Mouse (Mus musculus): ENCODE results near the gene Lin54. TPM values are rescaled to one million over a fixed set of nuclear protein-coding genes. Genes with fewer than 3 reads are reported as not detected.

The Lin54 gene
- polyA plus RNA-seq, 1 experiment = 12.1 TPM

DNA sequence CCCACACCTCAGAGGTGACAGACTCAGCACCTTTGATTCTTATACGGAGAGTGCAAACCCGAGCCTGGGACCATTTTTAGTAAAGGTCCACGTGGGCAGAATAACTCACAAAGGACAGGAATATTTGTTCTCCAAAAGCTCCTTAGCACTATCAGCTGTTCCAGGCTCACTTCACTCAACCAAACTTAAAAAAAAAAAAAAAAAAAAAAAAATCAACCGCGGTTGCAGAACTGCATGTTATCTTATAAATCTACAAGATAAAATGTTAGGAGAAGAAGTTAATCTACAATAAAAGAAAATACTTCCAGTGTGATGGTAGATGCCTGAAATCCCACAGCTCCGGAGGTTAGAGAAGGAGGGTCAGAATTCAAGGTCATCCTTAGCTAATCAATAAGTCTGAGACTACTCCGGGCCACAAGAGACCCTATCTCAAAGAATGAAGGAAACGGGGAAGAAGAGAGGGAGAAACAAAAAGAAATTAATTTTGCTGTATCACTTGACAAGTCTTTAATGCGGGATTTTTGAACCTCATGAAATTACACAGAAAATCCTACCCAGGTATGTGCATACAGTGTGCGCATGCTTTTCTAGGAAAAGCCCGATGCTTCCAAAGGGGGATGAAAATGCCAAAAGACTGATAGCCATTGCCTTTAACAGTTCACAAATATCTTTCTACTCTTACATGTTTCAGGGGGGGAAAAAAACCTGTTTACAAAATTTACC lies 85.8 kb downstream of the Lin54 start:
- TF ChIP-seq POLR2A (IDR thresholded peaks at IDR 0.05; ENCODE audit: borderline replicate concordance, low read depth, low read length) = no peak
- TF ChIP-seq CTCF (IDR thresholded peaks at IDR 0.05; ENCODE audit: low read depth, low read length) = no peak
- no peak overlapping the region for H3K27ac ChIP-seq (ENCODE audit: insufficient read depth, low read depth, low read length)
- peaks cover 18% of the 10 kb centered on the region for H3K4me1 ChIP-seq (ENCODE audit: control insufficient read depth, insufficient read depth, low read length)
- peak overlapping the region; percentile 44; the same call in 1 of the 2 replicates for H3K4me3 ChIP-seq (ENCODE audit: insufficient read depth, low read length)

DNA sequence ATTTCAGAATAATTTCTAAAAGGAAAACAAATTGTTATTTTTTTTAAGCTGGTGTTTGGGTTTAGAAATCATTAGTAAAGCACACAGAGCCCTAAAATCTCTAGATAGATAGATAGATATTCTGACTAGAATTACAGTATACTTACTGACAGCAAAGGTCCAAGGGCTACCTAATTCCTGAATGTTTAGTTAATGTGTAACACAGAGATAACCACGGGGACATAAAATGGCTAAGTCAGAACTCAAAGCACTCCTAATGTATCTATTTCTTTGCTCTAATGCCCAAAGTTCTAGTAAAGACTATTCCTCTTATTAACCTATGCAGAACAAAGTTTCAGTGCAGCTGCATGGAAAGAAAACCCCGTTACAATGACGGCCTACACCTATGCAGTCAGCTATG lies 87.6 kb downstream of the Lin54 start:
- no peak for TF ChIP-seq CTCF (IDR thresholded peaks at IDR 0.05; ENCODE audit: low read depth, low read length)
- no peak for TF ChIP-seq POLR2A (IDR thresholded peaks at IDR 0.05; ENCODE audit: borderline replicate concordance, low read depth, low read length)
- Histone ChIP-seq H3K4me1 (ENCODE audit: control insufficient read depth, insufficient read depth, low read length) (peaks cover 18% of the 10 kb centered on the region), H3K27ac (ENCODE audit: insufficient read depth, low read depth, low read length) (no peak overlapping the region), H3K4me3 (ENCODE audit: insufficient read depth, low read length) (no peak overlapping the region)

DNA sequence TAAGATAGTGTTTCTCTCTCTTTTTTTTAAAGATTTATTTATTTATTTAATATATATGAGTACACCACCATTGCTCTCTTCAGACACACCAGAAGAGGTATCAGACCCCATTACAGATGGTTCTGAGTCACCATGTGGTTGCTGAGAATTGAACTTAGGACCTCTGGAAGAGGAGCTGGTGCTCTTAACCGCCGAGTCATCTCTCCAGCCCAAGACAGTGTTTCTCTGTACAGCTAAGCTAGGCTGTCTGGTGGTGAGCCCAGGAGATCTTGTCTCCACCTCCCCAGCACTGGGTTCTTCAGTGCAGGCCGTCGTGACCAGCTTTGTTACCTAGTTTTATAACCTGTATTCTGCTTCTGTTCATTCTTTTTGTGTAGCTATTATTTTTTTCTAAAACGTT lies 90.2 kb downstream of the Lin54 start:
- Histone ChIP-seq H3K27ac (ENCODE audit: insufficient read depth, low read depth, low read length) (no peak overlapping the region), H3K4me1 (ENCODE audit: control insufficient read depth, insufficient read depth, low read length) (peaks cover 15% of the 10 kb centered on the region), H3K4me3 (ENCODE audit: insufficient read depth, low read length) (no peak overlapping the region)
- TF ChIP-seq POLR2A (IDR thresholded peaks at IDR 0.05; ENCODE audit: borderline replicate concordance, low read depth, low read length) = no peak
- no peak for TF ChIP-seq CTCF (IDR thresholded peaks at IDR 0.05; ENCODE audit: low read depth, low read length)

DNA sequence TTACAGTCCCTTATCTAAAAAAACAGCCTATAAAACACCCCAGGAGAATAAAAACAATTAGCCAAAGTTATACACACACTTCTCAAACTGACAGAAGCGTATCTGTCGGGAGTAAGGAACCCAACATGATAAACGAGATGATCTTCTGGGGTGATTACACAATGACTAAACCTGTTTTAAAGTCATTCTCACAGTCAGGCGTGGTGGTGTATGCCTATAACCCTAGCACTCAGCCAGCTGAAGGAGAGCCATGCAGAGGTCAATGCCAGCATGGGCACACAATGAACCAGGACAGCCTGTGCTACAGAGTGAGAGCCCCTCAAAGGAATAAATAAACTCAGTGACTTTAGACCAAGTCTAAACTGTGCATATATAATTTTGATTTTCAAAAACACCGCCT lies 92.0 kb downstream of the Lin54 start:
- H3K27ac ChIP-seq (ENCODE audit: insufficient read depth, low read depth, low read length) = no peak overlapping the region
- no peak for TF ChIP-seq POLR2A (IDR thresholded peaks at IDR 0.05; ENCODE audit: borderline replicate concordance, low read depth, low read length)
- TF ChIP-seq CTCF (IDR thresholded peaks at IDR 0.05; ENCODE audit: low read depth, low read length) = no peak
- H3K4me3 ChIP-seq (ENCODE audit: insufficient read depth, low read length) = no peak overlapping the region
- peaks cover 8% of the 10 kb centered on the region for H3K4me1 ChIP-seq (ENCODE audit: control insufficient read depth, insufficient read depth, low read length)

- TF ChIP-seq CTCF (IDR thresholded peaks at IDR 0.05; ENCODE audit: low read depth, low read length) (no peak), POLR2A (IDR thresholded peaks at IDR 0.05; ENCODE audit: borderline replicate concordance, low read depth, low read length) (no peak)
- H3K4me1 ChIP-seq (ENCODE audit: control insufficient read depth, insufficient read depth, low read length) = no peaks in the 10 kb centered on the region
- H3K27ac ChIP-seq (ENCODE audit: insufficient read depth, low read depth, low read length) = no peak overlapping the region
- no peak overlapping the region for H3K4me3 ChIP-seq (ENCODE audit: insufficient read depth, low read length)
Measured at GRCm38 (mm10) chr5:100396753-100397152, 103.7 kb downstream of the Lin54 start.

GRCm38 (mm10) chr5:100393681-100394080 lies 106.8 kb downstream of the Lin54 start:
- H3K4me1 ChIP-seq (ENCODE audit: control insufficient read depth, insufficient read depth, low read length) = no peaks in the 10 kb centered on the region
- TF ChIP-seq CTCF (IDR thresholded peaks at IDR 0.05; ENCODE audit: low read depth, low read length) (no peak), POLR2A (IDR thresholded peaks at IDR 0.05; ENCODE audit: borderline replicate concordance, low read depth, low read length) (no peak)
- no peak overlapping the region for H3K4me3 ChIP-seq (ENCODE audit: insufficient read depth, low read length)
- H3K27ac ChIP-seq (ENCODE audit: insufficient read depth, low read depth, low read length) = no peak overlapping the region

DNA sequence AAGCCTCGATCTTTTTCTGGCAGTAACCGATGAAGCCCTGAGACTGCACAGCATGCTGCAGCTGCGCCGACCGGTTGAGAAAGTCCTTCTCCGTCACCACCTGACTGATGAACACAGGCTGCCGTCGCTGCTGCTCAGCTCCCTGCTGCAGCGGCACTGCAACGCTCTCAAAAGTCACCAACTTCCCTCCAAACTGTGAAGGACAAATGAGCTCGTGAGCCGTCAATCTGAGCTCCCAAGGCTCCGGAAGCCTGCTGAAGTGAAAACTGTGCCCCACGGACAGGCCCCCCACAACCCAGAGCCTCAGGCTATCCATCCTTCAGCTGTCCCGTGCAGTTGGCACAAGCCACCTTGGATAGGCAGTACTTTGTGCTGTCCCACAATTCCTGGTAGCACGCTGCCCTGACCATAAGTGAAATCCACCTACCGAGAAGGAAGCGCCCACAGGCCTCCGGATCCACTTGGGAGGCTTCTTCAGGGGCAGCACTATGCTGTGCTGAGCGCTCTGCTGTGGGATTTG lies 107.9 kb downstream of the Lin54 start:
- Histone ChIP-seq H3K4me3 (ENCODE audit: insufficient read depth, low read length) (no peak overlapping the region), H3K4me1 (ENCODE audit: control insufficient read depth, insufficient read depth, low read length) (no peaks in the 10 kb centered on the region), H3K27ac (ENCODE audit: insufficient read depth, low read depth, low read length) (no peak overlapping the region)
- TF ChIP-seq POLR2A (IDR thresholded peaks at IDR 0.05; ENCODE audit: borderline replicate concordance, low read depth, low read length) (no peak), CTCF (IDR thresholded peaks at IDR 0.05; ENCODE audit: low read depth, low read length) (no peak)

Other genes with a start within 250 kb of the Lin54 start
- 76.0 and 79.8 TPM in 2 replicates for gene Sec31a, start 84.4 kb downstream of the Lin54 start, polyA plus RNA-seq (2012; ENCODE audit: insufficient read depth, insufficient read length, missing spikeins)
- gene Cops4, start 17.7 kb upstream of the Lin54 start, polyA plus RNA-seq (2012; ENCODE audit: insufficient read depth, insufficient read length, missing spikeins) = 46.4 and 50.7 TPM in 2 replicates
- 3.0 and 3.5 TPM in 2 replicates for gene Plac8, start 71.6 kb upstream of the Lin54 start, polyA plus RNA-seq (2012; ENCODE audit: insufficient read depth, insufficient read length, missing spikeins)
- 18.5 and 19.9 TPM in 2 replicates for gene Coq2, start 174.5 kb upstream of the Lin54 start, polyA plus RNA-seq (2012; ENCODE audit: insufficient read depth, insufficient read length, missing spikeins)
- gene Hpse, start 219.1 kb upstream of the Lin54 start, polyA plus RNA-seq (2012; ENCODE audit: insufficient read depth, insufficient read length, missing spikeins) = 58.9 and 64.2 TPM in 2 replicates

All from bone marrow macrophage, adult 2 months (primary cell).